Mouse (Mus musculus) midbrain, embryonic 12.5 days (tissue): ENCODE measurements at regions not wholly inside any gene's neighbourhood (a gene's known extent, or its start where the extent isn't known, plus 50 kb on each side); places are given as distances from the start of the nearest gene placed in this dataset.

ENCODE experiments used
- ATAC-seq: fragments of 200-750 bp; cut with Nextera tagmentation; 2 replicates; pipeline ENCODE4 v1.8.0; 2017; ENCODE audit warnings: low read depth, moderate TSS enrichment, moderate library complexity; ENCODE audit not compliant: low FRiP score
- H3K27ac ChIP-seq: fragments of 300-500 bp; sonication (generic); replicated peaks from 2 replicates; pipeline ENCODE4 v1.5.1; 2016; ENCODE audit warnings: mild to moderate bottlenecking
- H3K27me3 ChIP-seq: fragments of 300-500 bp; sonication (generic); 2 replicates; pipeline ENCODE4 v1.6.1; 2016; ENCODE audit warnings: mild to moderate bottlenecking
- H3K36me3 ChIP-seq: fragments of 300-500 bp; sonication (generic); 2 replicates; pipeline ENCODE4 v1.6.1; 2016
- H3K4me1 ChIP-seq: fragments of 300-500 bp; sonication (generic); 2 replicates; pipeline ENCODE4 v1.6.1; 2016
- H3K4me2 ChIP-seq: fragments of 300-500 bp; sonication (generic); replicated peaks from 2 replicates; pipeline ENCODE4 v1.6.1; 2016; ENCODE audit warnings: mild to moderate bottlenecking, moderate library complexity
- H3K4me3 ChIP-seq: fragments of 300-500 bp; sonication (generic); 2 replicates; pipeline ENCODE4 v1.5.1; 2016; ENCODE audit warnings: mild to moderate bottlenecking
- H3K9ac ChIP-seq: fragments of 300-500 bp; sonication (generic); replicated peaks from 2 replicates; pipeline ENCODE4 v1.6.1; 2016; ENCODE audit warnings: mild to moderate bottlenecking, moderate library complexity
- H3K9me3 ChIP-seq: fragments of 300-500 bp; sonication (generic); 2 replicates; pipeline ENCODE4 v1.6.1; 2016; ENCODE audit warnings: mild to moderate bottlenecking
- WGBS: fragments of 180-500 bp; shearing (Covaris S2); methylation state at CpG from one replicate; pipeline ENCODE4 v1.1.7; 2016; 5-methylcytosine and 5-hydroxymethylcytosine counted together

DNA sequence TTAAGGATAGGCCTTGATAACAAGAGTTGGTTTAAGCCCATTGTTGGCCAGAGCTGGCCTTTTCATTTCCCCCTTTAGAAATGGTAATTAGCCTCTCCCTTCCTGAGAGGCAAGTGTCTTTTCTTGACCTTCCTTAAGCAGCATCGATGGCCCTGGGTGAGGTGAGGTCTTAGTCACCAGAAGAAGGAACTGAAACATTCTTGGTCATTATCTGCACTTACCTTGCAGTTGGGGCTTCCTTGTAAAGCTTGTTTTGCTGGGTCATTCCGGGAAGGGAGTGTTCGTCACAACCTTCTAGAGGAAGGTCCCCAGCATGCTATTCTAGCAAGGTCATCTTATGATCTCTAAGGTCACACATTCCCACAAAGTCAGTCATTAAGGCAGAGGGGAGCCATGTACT lies 322.6 kb upstream of the Meis1 start:
- no peak for ATAC-seq
- Histone ChIP-seq H3K27ac (no peak overlapping the region), H3K4me3 (no peak overlapping the region), H3K9ac (no peak overlapping the region), H3K4me1 (no peaks in the 10 kb centered on the region), H3K36me3 (no peaks in the 10 kb centered on the region), H3K4me2 (no peak overlapping the region), H3K27me3 (no peaks in the 10 kb centered on the region), H3K9me3 (no peaks in the 10 kb centered on the region)
- WGBS = 37% methylated on average over 3 of the region's 3 CpGs

DNA sequence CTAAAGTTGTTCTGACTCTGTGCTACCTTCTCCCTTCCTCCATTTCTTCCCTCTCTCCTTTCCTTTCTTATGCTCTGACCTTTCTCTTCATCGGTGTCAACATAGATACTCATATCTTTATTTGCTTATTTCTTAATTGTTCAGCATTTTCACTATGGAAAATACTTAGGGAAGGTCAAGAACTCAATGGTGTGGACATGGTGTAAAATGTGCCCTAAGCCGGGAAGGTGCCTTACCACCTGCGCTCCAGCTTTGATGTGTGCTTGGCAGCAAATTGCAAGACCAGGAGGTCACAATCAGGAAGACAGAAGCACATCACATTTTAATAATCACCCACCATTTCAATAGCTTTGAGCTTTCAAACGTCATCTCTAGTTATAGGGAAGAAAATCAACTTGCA lies 324.0 kb upstream of the Meis1 start:
- ATAC-seq = no peak
- WGBS = 76% methylated on average over 4 of the region's 4 CpGs
- no peaks in the 10 kb centered on the region for H3K27me3 ChIP-seq

DNA sequence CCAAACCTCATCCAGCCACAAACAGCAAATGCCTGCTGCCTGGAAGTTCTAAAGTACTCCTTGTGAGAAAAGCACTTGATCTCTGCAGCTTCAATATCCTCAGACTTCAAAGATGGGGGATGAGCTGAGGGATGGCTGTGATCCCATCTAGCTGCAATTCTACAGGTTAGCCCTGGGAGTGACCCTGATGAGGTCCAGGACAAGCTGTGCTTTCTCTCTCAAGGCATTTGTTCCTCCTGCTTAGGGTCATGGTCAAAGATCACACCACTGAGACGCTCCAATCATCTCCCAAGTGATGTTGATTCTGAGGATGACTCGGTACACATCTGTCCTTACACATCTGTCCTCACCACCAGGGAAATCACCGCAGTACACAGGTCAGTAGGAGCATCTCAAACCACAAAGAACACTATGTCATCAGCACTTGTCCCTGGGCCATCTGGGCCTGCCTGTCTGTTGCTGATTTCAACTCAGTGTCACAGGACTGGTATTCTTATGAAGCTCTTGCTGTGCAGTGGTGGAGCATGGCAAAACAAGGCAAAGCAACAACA lies 327.6 kb upstream of the Meis1 start:
- ATAC-seq = no peak
- Histone ChIP-seq H3K27me3 (no peaks in the 10 kb centered on the region), H3K36me3 (no peaks in the 10 kb centered on the region), H3K27ac (no peak overlapping the region), H3K4me1 (peaks cover 5% of the 10 kb centered on the region; the same call in 1 of the 2 replicates), H3K9me3 (no peaks in the 10 kb centered on the region), H3K9ac (no peak overlapping the region), H3K4me2 (no peak overlapping the region), H3K4me3 (no peak overlapping the region)
- WGBS = 90% methylated on average over 3 of the region's 3 CpGs

More for the DNA sequence above, 324.0 kb upstream of the Meis1 start:
- Histone ChIP-seq H3K4me2 (no peak overlapping the region), H3K36me3 (no peaks in the 10 kb centered on the region), H3K27ac (no peak overlapping the region), H3K9ac (no peak overlapping the region), H3K4me3 (no peak overlapping the region), H3K4me1 (no peaks in the 10 kb centered on the region), H3K9me3 (no peaks in the 10 kb centered on the region)

DNA sequence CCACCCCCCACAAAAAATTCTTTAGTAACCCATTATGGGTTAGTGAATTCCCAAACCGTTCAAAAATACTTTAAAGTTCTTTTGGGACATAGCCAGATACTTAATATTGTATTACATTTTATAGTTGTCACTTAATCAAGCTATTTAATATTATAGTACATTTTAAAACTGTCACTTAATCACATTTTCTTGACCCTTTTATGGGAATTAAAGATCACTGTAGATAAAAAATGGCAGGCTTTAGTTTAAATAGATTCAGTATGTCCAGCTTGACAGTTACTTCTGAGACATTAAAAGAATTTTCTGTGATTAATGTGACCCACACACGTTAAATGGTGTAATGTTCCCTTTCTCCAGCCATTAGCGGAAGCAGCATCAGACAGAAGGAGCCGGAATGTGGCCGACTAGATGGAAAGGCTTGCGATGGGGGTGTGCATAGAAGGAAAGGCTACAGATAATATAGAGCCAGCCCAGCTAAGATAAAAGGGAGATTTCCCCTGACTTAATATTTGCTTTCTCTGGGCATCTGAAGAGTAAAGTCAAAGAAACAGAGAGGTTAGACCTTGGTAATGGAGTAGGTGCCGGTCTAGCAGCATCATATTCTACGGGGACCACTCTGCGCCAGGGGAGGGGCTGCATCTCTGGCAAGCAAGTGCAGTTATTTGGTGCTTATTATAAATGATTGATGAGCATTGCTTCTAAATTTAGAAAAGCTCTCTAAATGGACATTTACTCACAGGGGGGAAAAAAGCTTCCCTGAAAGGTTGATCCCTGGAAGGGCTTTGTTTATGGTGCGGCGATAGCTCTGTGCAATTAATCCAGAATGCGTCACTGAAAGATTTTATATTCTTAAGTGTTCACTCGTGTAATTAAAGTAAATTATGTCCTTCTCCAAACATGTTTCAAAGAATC lies 331.8 kb upstream of the Meis1 start:
- Histone ChIP-seq H3K36me3 (no peaks in the 10 kb centered on the region), H3K9me3 (no peaks in the 10 kb centered on the region), H3K27ac (no peak overlapping the region), H3K4me1 (peaks cover 12% of the 10 kb centered on the region), H3K27me3 (no peaks in the 10 kb centered on the region), H3K9ac (no peak overlapping the region), H3K4me3 (no peak overlapping the region), H3K4me2 (peak overlapping the region; percentile 1)
- 66% methylated on average over 13 of the region's 13 CpGs for WGBS
- ATAC-seq = peak; percentile 36; the same call in 1 of the 2 replicates

DNA sequence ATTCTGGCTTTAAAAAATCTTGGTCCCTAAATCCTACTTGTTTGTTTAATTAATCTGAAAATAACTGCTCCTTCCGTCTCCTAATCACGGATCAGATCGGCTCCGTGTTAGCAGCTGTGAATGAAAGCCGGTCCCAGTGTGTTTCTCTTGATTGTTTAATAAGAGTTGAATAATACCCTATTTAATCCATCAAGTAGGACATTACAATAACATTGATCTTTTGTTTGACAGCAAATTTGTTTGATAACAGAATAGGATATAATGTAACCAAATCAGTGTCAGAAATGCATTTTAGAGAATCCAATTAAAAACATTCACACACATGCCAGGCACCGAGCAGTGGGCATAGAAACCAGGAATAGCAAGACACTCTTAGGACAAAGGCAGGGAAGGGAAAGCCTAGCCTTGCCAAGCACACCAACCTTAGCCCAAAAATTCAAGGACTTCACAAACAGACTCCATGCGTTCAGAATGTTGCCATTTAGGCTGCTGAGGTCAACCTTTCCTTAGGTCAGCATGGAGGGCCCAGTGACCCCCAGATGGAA lies 332.5 kb upstream of the Meis1 start:
- Histone ChIP-seq H3K9me3 (no peaks in the 10 kb centered on the region), H3K4me1 (peaks cover 12% of the 10 kb centered on the region), H3K36me3 (no peaks in the 10 kb centered on the region), H3K9ac (no peak overlapping the region), H3K27ac (no peak overlapping the region), H3K4me2 (peak overlapping the region; percentile 1; the same call in 1 of the 2 replicates), H3K4me3 (no peak overlapping the region), H3K27me3 (no peaks in the 10 kb centered on the region)
- 27% methylated on average over 7 of the region's 7 CpGs for WGBS
- ATAC-seq = no peak

DNA sequence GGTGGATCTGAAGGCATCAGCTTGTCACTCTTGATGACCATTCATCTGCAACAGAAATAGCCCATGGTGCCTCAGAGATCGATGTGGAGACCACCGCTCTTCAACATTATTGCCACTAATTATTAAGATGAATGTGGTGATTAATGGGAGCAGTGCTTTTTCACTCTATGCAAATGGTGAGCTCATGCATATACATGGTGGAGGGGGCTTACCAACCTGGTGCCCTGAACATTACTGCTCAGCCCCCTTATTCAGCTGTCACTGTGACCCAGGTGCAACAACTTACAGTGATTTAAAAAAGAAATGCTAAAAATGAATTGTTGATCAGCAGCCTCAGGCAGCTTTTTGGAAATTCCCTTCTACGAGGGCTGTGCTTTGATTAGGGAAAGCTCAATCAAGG lies 334.9 kb upstream of the Meis1 start:
- peak; percentile 52; the same call in 1 of the 2 replicates for ATAC-seq
- Histone ChIP-seq H3K4me1 (peaks cover 12% of the 10 kb centered on the region), H3K9me3 (no peaks in the 10 kb centered on the region), H3K9ac (no peak overlapping the region), H3K27me3 (no peaks in the 10 kb centered on the region), H3K4me3 (no peak overlapping the region), H3K27ac (no peak overlapping the region), H3K36me3 (no peaks in the 10 kb centered on the region), H3K4me2 (no peak overlapping the region)
- WGBS = 80% methylated on average over 3 of the region's 3 CpGs

DNA sequence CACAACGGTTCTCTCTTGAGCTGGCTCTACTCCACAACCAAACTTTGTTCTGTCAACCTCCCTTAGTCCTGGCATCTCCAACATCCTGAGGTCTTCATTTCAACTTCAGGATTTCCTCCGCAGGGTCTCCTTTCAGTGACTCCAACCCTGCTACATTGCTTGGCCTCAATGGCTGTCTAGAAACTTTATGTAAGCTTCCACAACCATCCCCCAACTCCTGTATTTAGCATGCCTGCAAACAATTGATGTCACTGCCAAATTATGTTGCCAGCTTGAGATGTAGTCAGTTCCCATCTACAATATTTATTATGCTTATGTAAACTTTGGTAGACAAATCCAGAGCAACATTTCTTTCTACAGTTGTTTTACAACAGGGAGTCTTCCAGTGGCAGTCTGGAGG lies 336.4 kb upstream of the Meis1 start:
- Histone ChIP-seq H3K4me1 (peaks cover 12% of the 10 kb centered on the region), H3K4me2 (no peak overlapping the region), H3K9me3 (no peaks in the 10 kb centered on the region), H3K36me3 (no peaks in the 10 kb centered on the region), H3K9ac (no peak overlapping the region), H3K27ac (no peak overlapping the region), H3K4me3 (no peak overlapping the region), H3K27me3 (no peaks in the 10 kb centered on the region)
- WGBS = 83% methylated on average over 2 of the region's 2 CpGs
- no peak for ATAC-seq

DNA sequence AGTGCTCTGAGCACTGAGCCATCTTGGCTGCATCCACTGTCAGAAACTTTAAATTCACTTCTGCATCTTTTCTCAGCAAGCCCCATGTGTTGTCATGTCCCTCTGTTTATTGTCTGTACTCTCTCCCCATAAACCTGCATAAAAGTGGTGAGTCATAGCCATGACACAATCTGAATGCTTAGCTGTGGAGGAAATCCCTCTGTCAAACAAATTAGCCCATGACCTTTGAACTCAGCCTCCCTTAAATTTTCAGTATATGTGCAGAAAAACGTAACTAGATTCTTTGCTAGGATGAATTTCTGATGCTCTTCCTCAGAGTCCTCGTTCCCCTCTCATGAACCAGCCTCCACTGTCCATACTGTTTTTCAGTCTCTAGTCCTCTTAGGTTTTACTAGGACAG lies 337.4 kb upstream of the Meis1 start:
- 69% methylated on average over 2 of the region's 2 CpGs for WGBS
- no peaks in the 10 kb centered on the region for H3K9me3 ChIP-seq
- no peak for ATAC-seq
- H3K4me1 ChIP-seq = peaks cover 9% of the 10 kb centered on the region
- no peak overlapping the region for H3K9ac ChIP-seq
- no peak overlapping the region for H3K27ac ChIP-seq
- H3K4me3 ChIP-seq = no peak overlapping the region
- H3K36me3 ChIP-seq = no peaks in the 10 kb centered on the region
- no peak overlapping the region for H3K4me2 ChIP-seq
- no peaks in the 10 kb centered on the region for H3K27me3 ChIP-seq

DNA sequence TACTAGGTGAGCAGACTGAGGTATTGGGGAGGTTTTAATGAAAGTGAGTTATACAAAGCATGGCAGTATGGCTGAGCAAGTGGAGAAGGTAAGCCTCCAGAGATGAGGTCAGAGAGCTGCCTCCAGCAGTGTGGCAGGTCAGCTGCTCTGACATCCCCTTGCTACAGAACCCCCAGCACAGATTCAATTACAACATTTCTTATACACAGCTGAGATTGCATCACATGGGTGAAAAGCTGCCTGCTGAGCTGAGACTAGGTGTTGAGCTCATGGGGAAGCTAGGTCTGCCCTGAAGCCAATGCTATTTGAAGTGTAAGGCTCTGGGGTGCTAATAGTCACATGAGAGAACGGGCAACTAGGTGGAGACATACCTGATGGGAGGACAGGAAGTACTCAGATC lies 350.4 kb upstream of the Meis1 start:
- H3K9me3 ChIP-seq = no peaks in the 10 kb centered on the region
- ATAC-seq = no peak
- H3K4me2 ChIP-seq = no peak overlapping the region
- H3K4me3 ChIP-seq = no peak overlapping the region
- H3K27ac ChIP-seq = no peak overlapping the region
- H3K4me1 ChIP-seq = no peaks in the 10 kb centered on the region
- no peaks in the 10 kb centered on the region for H3K36me3 ChIP-seq
- 68% methylated on average over 1 of the region's 1 CpGs for WGBS
- no peaks in the 10 kb centered on the region for H3K27me3 ChIP-seq
- H3K9ac ChIP-seq = no peak overlapping the region

DNA sequence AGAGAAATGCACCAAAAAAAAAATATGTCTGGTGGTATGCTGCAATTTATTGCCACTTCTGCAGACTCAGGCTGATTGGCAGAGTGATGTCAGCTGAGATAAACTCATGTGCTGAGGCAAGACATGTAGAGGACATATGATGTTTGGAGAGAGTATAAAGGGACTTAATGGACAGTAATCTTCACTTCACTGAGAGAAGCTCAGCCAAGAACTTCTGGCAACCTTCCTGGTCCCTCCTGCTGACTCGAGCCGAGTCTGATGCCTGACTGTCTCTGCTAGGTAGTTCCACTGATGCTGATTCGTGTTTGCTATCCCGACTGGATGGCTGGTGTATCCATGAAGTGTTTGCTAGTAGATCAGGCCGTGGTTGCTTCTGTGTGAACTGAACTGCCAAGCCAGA lies 354.7 kb upstream of the Meis1 start:
- WGBS = 92% methylated on average over 5 of the region's 5 CpGs
- H3K4me2 ChIP-seq = no peak overlapping the region
- no peak overlapping the region for H3K4me3 ChIP-seq
- H3K27ac ChIP-seq = no peak overlapping the region
- H3K9ac ChIP-seq = no peak overlapping the region
- no peaks in the 10 kb centered on the region for H3K4me1 ChIP-seq
- H3K36me3 ChIP-seq = no peaks in the 10 kb centered on the region
- no peak for ATAC-seq
- H3K9me3 ChIP-seq = no peaks in the 10 kb centered on the region
- no peaks in the 10 kb centered on the region for H3K27me3 ChIP-seq

DNA sequence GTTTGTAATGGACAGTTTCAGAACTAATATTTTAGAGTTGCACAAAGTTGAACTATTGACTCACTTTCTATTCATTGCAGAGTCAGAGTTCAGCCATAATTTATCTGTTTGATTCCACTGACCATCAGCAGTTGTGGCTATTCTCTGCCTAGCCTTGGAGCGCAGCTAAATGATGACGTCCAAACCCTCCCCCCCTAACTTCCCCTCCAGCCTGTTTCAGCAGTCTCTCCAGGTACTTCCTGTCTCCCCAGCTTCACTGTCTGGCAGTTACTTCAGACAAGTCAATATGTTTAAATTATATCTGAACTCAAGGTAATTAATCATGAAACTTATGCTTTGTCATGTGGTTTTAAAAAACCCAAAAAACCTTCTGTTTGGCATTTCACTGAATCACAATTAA lies 362.1 kb upstream of the Meis1 start:
- ATAC-seq = no peak
- Histone ChIP-seq H3K9me3 (no peaks in the 10 kb centered on the region), H3K9ac (no peak overlapping the region), H3K27me3 (no peaks in the 10 kb centered on the region), H3K4me2 (no peak overlapping the region), H3K36me3 (no peaks in the 10 kb centered on the region), H3K4me1 (no peaks in the 10 kb centered on the region), H3K4me3 (no peak overlapping the region), H3K27ac (no peak overlapping the region)
- WGBS = 65% methylated on average over 2 of the region's 2 CpGs

DNA sequence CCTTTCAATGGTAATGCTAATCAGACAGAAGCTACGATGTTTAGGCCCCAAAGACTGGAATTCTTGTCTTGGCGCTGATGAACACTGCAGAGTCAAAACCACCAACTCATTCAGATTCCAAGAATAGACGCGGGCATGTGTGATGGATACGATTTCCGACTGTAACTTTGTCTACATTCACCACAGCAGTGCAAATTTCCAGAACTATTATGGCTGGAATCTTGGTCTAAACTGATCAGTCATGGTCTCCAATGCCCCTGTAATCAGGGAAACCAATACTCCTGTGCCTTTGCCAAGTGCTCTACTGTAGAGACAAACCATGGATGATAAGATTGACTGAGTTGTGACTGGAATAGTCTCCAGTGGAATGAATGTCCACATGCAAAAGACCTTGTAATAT lies 370.4 kb upstream of the Meis1 start:
- Histone ChIP-seq H3K4me2 (no peak overlapping the region), H3K4me3 (no peak overlapping the region), H3K9ac (no peak overlapping the region), H3K27ac (no peak overlapping the region), H3K36me3 (no peaks in the 10 kb centered on the region), H3K9me3 (no peaks in the 10 kb centered on the region), H3K27me3 (no peaks in the 10 kb centered on the region), H3K4me1 (no peaks in the 10 kb centered on the region)
- ATAC-seq = no peak
- 89% methylated on average over 6 of the region's 6 CpGs for WGBS
